Mouse (Mus musculus): ENCODE results near the gene Sntb2. TPM values are rescaled to one million over a fixed set of nuclear protein-coding genes. Genes with fewer than 3 reads are reported as not detected.

The Sntb2 gene
- total and polyA plus RNA-seq, 3 experiments: 3.6 to 3.8 TPM; not detected in 1

DNA sequence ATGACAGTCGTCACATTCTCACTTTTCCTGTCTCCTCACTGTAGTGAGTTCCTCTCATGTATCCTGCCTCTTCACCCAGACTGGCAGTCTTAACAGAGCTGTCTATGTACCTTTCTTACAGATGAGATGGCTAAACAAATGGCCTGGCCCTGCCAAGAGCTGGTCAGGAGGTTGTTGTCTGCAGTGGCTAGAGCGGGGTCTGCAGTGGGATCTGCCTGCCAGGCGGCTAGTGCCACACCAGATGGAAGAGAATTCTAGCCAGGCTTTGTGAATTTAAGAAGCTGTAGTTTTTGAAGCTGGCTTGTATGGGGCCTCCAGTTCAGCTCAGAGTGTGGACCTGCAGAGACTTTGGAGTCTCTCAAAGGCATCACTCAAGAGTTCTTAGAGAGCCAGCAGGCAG is 100.1 kb downstream of the Sntb2 start:
- no peak for DNase-seq (ENCODE audit: low read depth, low spot score)
- H3K36me3 ChIP-seq (ENCODE audit: control insufficient read depth in 1 of 2, insufficient read depth in 2 of 2, low read length in 2 of 2): peaks cover 3 to 13% of the 10 kb centered on the region in 2 experiments; a peak in 3 of 4 replicates
- no peak overlapping the region for H3K9ac ChIP-seq (ENCODE audit: control insufficient read depth, low read depth, low read length, poor library complexity, severe bottlenecking)
- H3K27ac ChIP-seq (ENCODE audit: control insufficient read depth, low read depth, low read length): no peak overlapping the region
- no peaks in the 10 kb centered on the region for H3K27me3 ChIP-seq (ENCODE audit: control insufficient read depth in 1 of 2, insufficient read depth in 2 of 2, low read length in 2 of 2)
- TF ChIP-seq CHD2 (IDR thresholded peaks at IDR 0.05; ENCODE audit: low read length): no peak
- TF ChIP-seq JUND (IDR thresholded peaks at IDR 0.05; ENCODE audit: low read depth, low read length): no peak
- TF ChIP-seq MAX (IDR thresholded peaks at IDR 0.05; ENCODE audit: low read length): no peak
- TF ChIP-seq MAZ (IDR thresholded peaks at IDR 0.05; ENCODE audit: low read depth, low read length): no peak
- TF ChIP-seq NELFE (IDR thresholded peaks at IDR 0.05; ENCODE audit: low read depth, low read length): no peak
- TF ChIP-seq EP300 (IDR thresholded peaks at IDR 0.05; ENCODE audit: low read depth in 1 of 2, low read length in 2 of 2): no peak
- TF ChIP-seq POLR2A (IDR thresholded peaks at IDR 0.05; ENCODE audit: control insufficient read depth in 1 of 2, insufficient read depth in 1 of 2, low read depth in 1 of 2, low read length in 2 of 2, poor library complexity in 1 of 2): no peak
- no peak for TF ChIP-seq TBP (IDR thresholded peaks at IDR 0.05; ENCODE audit: low read depth, low read length)
- no peak for TF ChIP-seq ZC3H11A (IDR thresholded peaks at IDR 0.05; ENCODE audit: low read depth, low read length)
- TF ChIP-seq TAL1 (IDR thresholded peaks at IDR 0.05; ENCODE audit: low read length): no peak
- no peak for TF ChIP-seq MEF2A (IDR thresholded peaks at IDR 0.05; ENCODE audit: extremely low read depth, insufficient replicate concordance, low read depth, low read length, poor library complexity, severe bottlenecking)
- TF ChIP-seq USF2 (IDR thresholded peaks at IDR 0.05; ENCODE audit: borderline replicate concordance in 1 of 2, insufficient read depth in 1 of 2, low read depth in 1 of 2, low read length in 2 of 2): no peak
- no peak for TF ChIP-seq MYB (IDR thresholded peaks at IDR 0.05; ENCODE audit: low read depth, low read length)
- no peak overlapping the region for H3K4me3 ChIP-seq (ENCODE audit: control insufficient read depth in 1 of 2, insufficient read depth in 1 of 2, low read depth in 2 of 2, low read length in 2 of 2)
- peaks cover 0 to 11% of the 10 kb centered on the region in 2 experiments; a peak in 3 of 4 replicates for H3K4me1 ChIP-seq (ENCODE audit: control insufficient read depth in 1 of 2, insufficient read depth in 2 of 2, low read length in 2 of 2)
- H3K79me2 ChIP-seq (ENCODE audit: control insufficient read depth, insufficient read depth, low read length, poor library complexity): peaks cover 14% of the 10 kb centered on the region
- H3K9me3 ChIP-seq (replicated peaks; ENCODE audit: insufficient read depth, low read length): no peaks in the 10 kb centered on the region

DNA sequence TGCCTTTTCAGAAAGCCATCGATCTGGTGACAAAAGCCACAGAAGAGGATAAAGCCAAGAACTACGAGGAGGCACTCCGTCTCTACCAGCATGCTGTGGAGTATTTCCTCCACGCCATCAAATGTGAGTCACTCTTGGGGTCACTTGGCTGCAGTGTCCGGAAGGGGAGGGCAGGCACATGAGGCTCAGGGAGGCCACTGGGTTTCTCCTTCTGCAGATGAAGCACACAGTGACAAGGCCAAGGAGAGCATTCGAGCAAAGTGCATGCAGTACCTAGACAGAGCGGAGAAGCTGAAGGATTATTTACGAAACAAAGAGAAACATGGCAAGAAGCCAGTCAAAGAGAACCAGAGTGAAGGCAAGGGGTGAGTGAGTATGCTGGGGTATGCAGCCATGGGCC is 101.1 kb downstream of the Sntb2 start:
- Histone ChIP-seq H3K9ac (ENCODE audit: control insufficient read depth, low read depth, low read length, poor library complexity, severe bottlenecking) (no peak overlapping the region), H3K27me3 (ENCODE audit: control insufficient read depth in 1 of 2, insufficient read depth in 2 of 2, low read length in 2 of 2) (no peaks in the 10 kb centered on the region), H3K4me1 (ENCODE audit: control insufficient read depth in 1 of 2, insufficient read depth in 2 of 2, low read length in 2 of 2) (peaks cover 0 to 11% of the 10 kb centered on the region in 2 experiments; a peak in 3 of 4 replicates), H3K36me3 (ENCODE audit: control insufficient read depth in 1 of 2, insufficient read depth in 2 of 2, low read length in 2 of 2) (peaks cover 8 to 12% of the 10 kb centered on the region in 2 experiments), H3K27ac (ENCODE audit: control insufficient read depth, low read depth, low read length) (no peak overlapping the region), H3K9me3 (replicated peaks; ENCODE audit: insufficient read depth, low read length) (no peaks in the 10 kb centered on the region), H3K79me2 (ENCODE audit: control insufficient read depth, insufficient read depth, low read length, poor library complexity) (peaks cover 9% of the 10 kb centered on the region), H3K4me3 (ENCODE audit: control insufficient read depth in 1 of 2, insufficient read depth in 1 of 2, low read depth in 2 of 2, low read length in 2 of 2) (no peak overlapping the region)
- TF ChIP-seq E2F4 (IDR thresholded peaks at IDR 0.05; ENCODE audit: borderline replicate concordance, low read depth, low read length) (no peak), TBP (IDR thresholded peaks at IDR 0.05; ENCODE audit: low read depth, low read length) (no peak), MYC (IDR thresholded peaks at IDR 0.05; ENCODE audit: low read depth, low read length) (no peak), ETS1 (IDR thresholded peaks at IDR 0.05; ENCODE audit: low read depth, low read length) (no peak), BHLHE40 (IDR thresholded peaks at IDR 0.05; ENCODE audit: borderline replicate concordance, low read depth, low read length) (no peak), RCOR1 (IDR thresholded peaks at IDR 0.05; ENCODE audit: low read depth, low read length) (no peak), POLR2AphosphoS5 (IDR thresholded peaks at IDR 0.05; ENCODE audit: borderline replicate concordance, low read depth, low read length) (no peak), SIN3A (IDR thresholded peaks at IDR 0.05; ENCODE audit: low read length) (no peak), CHD1 (IDR thresholded peaks at IDR 0.05; ENCODE audit: low read depth, low read length) (no peak), MAFK (IDR thresholded peaks at IDR 0.05; ENCODE audit: borderline replicate concordance, low read depth, low read length) (no peak), MAZ (IDR thresholded peaks at IDR 0.05; ENCODE audit: low read depth, low read length) (no peak), ZC3H11A (IDR thresholded peaks at IDR 0.05; ENCODE audit: low read depth, low read length) (no peak), USF1 (IDR thresholded peaks at IDR 0.05; ENCODE audit: low read depth, low read length) (no peak), GATA1 (IDR thresholded peaks at IDR 0.05; ENCODE audit: low read depth, low read length) (no peak)
- no peak for DNase-seq (ENCODE audit: low read depth, low spot score)
